Mouse (Mus musculus) ES-Bruce4 (cell line): ENCODE measurements at regions not wholly inside any gene's neighbourhood (a gene's known extent, or its start where the extent isn't known, plus 50 kb on each side); places are given as distances from the start of the nearest gene placed in this dataset.

ENCODE experiments used
- H3K27ac ChIP-seq: 2 replicates; pipeline ENCODE4 v1.5.1; 2012; ENCODE audit warnings: low read length, inconsistent platforms; ENCODE audit not compliant: insufficient read depth
- H3K27me3 ChIP-seq: 2 replicates; pipeline ENCODE4 v1.6.1; 2012; ENCODE audit warnings: mild to moderate bottlenecking, low read length, inconsistent platforms; ENCODE audit not compliant: control insufficient read depth, poor library complexity, insufficient read depth, severe bottlenecking
- H3K36me3 ChIP-seq: 2 replicates; pipeline ENCODE4 v1.6.1; 2012; ENCODE audit warnings: inconsistent platforms, mild to moderate bottlenecking, low read length, moderate library complexity; ENCODE audit not compliant: control insufficient read depth, poor library complexity, insufficient read depth, severe bottlenecking
- H3K4me1 ChIP-seq: one replicate; pipeline ENCODE4 v1.8.1; 2011; ENCODE audit warnings: low read length; ENCODE audit not compliant: control insufficient read depth, insufficient read depth
- H3K4me3 ChIP-seq: 2 replicates; pipeline ENCODE4 v1.5.1; 2011; ENCODE audit warnings: low read depth, mild to moderate bottlenecking, low read length
- H3K9ac ChIP-seq: 2 replicates; pipeline ENCODE4 v1.6.1; 2012; ENCODE audit warnings: low read depth, mild to moderate bottlenecking, inconsistent platforms; ENCODE audit not compliant: poor library complexity, severe bottlenecking
- H3K9me3 ChIP-seq: replicated peaks from 2 replicates; pipeline ENCODE4 v1.6.1; 2012; ENCODE audit warnings: mild to moderate bottlenecking, low read length, inconsistent platforms; ENCODE audit not compliant: control insufficient read depth, poor library complexity, insufficient read depth, severe bottlenecking
- CTCF ChIP-seq: IDR thresholded peaks from one replicate; pipeline ENCODE4 v1.8.1; 2011; ENCODE audit warnings: low read depth, low read length
- EP300 ChIP-seq: IDR thresholded peaks from 2 replicates; pipeline ENCODE4 v1.6.1; 2011; ENCODE audit warnings: low read depth, low read length; ENCODE audit not compliant: insufficient read depth
- POLR2A ChIP-seq: IDR thresholded peaks from one replicate; pipeline ENCODE4 v1.8.1; 2011; ENCODE audit warnings: low read length; ENCODE audit not compliant: insufficient read depth

GRCm38 (mm10) chr2:139111669-139112068 is 382.0 kb upstream of the Sptlc3 start:
- no peak overlapping the region for H3K9ac ChIP-seq
- H3K27me3 ChIP-seq, result no peaks in the 10 kb centered on the region
- H3K4me3 ChIP-seq, result no peak overlapping the region
- TF ChIP-seq POLR2A (no peak), EP300 (no peak), CTCF (no peak)
- no peak overlapping the region for H3K27ac ChIP-seq
- H3K4me1 ChIP-seq, result no peaks in the 10 kb centered on the region
- H3K36me3 ChIP-seq, result no peaks in the 10 kb centered on the region
- H3K9me3 ChIP-seq, result no peaks in the 10 kb centered on the region

- no peak overlapping the region for H3K4me3 ChIP-seq
- no peaks in the 10 kb centered on the region for H3K9me3 ChIP-seq
- H3K4me1 ChIP-seq, result no peaks in the 10 kb centered on the region
- H3K27ac ChIP-seq, result no peak overlapping the region
- no peak for TF ChIP-seq POLR2A
- H3K27me3 ChIP-seq, result no peaks in the 10 kb centered on the region
- no peaks in the 10 kb centered on the region for H3K36me3 ChIP-seq
- H3K9ac ChIP-seq, result no peak overlapping the region
Measured at GRCm38 (mm10) chr2:139114523-139114922, 379.2 kb upstream of the Sptlc3 start.

DNA sequence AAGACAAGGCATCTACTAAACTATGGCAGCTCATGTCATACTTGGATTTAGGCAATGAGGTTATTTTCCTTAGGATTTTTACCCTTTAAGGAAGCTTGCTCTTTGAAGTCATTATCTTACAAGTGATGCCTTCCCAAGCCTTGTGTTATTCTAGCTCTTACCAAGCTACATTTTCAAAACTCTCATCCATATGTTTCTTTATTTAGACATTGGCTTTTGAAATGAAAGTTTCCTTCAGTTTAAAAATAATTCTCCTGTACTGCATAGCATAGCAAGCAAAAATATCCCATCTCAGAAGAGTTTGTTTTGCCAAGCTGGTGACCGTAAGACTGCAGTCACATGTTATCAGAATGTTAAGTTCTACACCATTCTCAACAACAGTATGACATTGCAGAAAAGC is 372.8 kb upstream of the Sptlc3 start:
- H3K36me3 ChIP-seq, result no peaks in the 10 kb centered on the region
- TF ChIP-seq CTCF, result no peak
- no peak for TF ChIP-seq EP300
- TF ChIP-seq POLR2A, result no peak
- no peak overlapping the region for H3K9ac ChIP-seq
- H3K27me3 ChIP-seq, result no peaks in the 10 kb centered on the region
- no peak overlapping the region for H3K4me3 ChIP-seq
- no peaks in the 10 kb centered on the region for H3K9me3 ChIP-seq
- H3K4me1 ChIP-seq, result no peaks in the 10 kb centered on the region
- H3K27ac ChIP-seq, result no peak overlapping the region

GRCm38 (mm10) chr2:139132121-139132520 is 361.6 kb upstream of the Sptlc3 start:
- Histone ChIP-seq H3K4me1 (no peaks in the 10 kb centered on the region), H3K36me3 (no peaks in the 10 kb centered on the region), H3K9ac (no peak overlapping the region), H3K9me3 (no peaks in the 10 kb centered on the region), H3K4me3 (no peak overlapping the region), H3K27me3 (no peaks in the 10 kb centered on the region), H3K27ac (no peak overlapping the region)
- no peak for TF ChIP-seq POLR2A
- TF ChIP-seq CTCF, result no peak
- TF ChIP-seq EP300, result no peak

DNA sequence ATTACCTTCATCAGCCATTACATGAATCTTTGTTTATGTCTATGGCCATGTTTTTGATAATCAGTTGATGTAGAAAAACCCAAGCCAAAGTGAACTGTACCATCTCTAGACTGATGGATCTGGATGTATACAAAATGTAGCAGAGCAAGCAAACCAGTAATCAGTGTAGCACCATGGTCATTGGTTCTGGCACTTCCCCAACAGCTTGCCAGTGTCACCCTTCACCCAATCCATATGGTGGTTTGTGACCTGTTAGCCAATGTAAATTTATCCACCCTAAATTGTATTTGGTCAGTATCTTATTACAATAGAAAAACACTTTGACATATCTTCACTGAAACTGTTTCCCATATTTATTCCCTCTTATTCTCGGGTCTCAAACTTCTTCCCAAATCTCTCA is 346.7 kb upstream of the Sptlc3 start:
- no peaks in the 10 kb centered on the region for H3K27me3 ChIP-seq
- no peaks in the 10 kb centered on the region for H3K4me1 ChIP-seq
- TF ChIP-seq CTCF, result no peak
- TF ChIP-seq POLR2A, result no peak
- no peak for TF ChIP-seq EP300
- H3K27ac ChIP-seq, result no peak overlapping the region
- no peak overlapping the region for H3K4me3 ChIP-seq
- H3K9ac ChIP-seq, result no peak overlapping the region
- H3K9me3 ChIP-seq, result no peaks in the 10 kb centered on the region
- no peaks in the 10 kb centered on the region for H3K36me3 ChIP-seq

DNA sequence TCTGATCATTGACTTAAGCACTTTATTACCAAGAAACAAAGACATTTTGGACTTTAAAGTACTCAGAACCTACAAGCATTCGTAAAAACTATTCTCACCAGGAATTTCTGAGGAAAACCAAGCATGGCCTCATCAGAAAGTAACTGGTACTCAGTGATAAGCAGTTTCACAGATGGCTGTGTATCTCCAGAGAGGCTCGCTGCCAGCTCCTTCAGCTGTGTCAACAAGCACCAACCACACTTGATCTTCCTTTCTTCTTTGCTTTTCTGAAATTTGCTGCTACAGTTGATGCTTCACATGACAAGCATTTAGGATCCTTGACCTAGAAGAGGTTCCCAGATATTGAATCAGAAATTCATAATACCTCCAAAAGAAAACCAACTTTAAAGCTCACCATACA is 314.1 kb upstream of the Sptlc3 start:
- Histone ChIP-seq H3K9me3 (no peaks in the 10 kb centered on the region), H3K36me3 (no peaks in the 10 kb centered on the region), H3K4me1 (no peaks in the 10 kb centered on the region), H3K9ac (no peak overlapping the region), H3K4me3 (no peak overlapping the region), H3K27me3 (no peaks in the 10 kb centered on the region), H3K27ac (no peak overlapping the region)
- TF ChIP-seq CTCF, result no peak
- TF ChIP-seq EP300, result no peak
- no peak for TF ChIP-seq POLR2A

- H3K4me1 ChIP-seq, result no peaks in the 10 kb centered on the region
- H3K27ac ChIP-seq, result no peak overlapping the region
- H3K9me3 ChIP-seq, result no peaks in the 10 kb centered on the region
- no peak overlapping the region for H3K4me3 ChIP-seq
- H3K9ac ChIP-seq, result no peak overlapping the region
- no peaks in the 10 kb centered on the region for H3K36me3 ChIP-seq
- TF ChIP-seq EP300 (no peak), CTCF (no peak), POLR2A (no peak)
- H3K27me3 ChIP-seq, result no peaks in the 10 kb centered on the region
Measured at GRCm38 (mm10) chr2:139198281-139198680, 295.4 kb upstream of the Sptlc3 start.
